Mouse (Mus musculus) MEL (cell line): ENCODE data around the gene Bag3. TPM values are rescaled to one million over a fixed set of nuclear protein-coding genes. Genes with fewer than 3 reads are reported as not detected.
"Not testable (repeated sequence)": the region's sequence is repeated elsewhere in the genome, so short reads cannot be mapped to it uniquely, and the experiment has no call there.

Experiments
- DNase-seq: peaks from one replicate; pipeline ENCODE4 v3.0.0; 2011; ENCODE audit warnings: low read depth, low spot score
- H3K27ac ChIP-seq: 2 replicates; pipeline ENCODE4 v1.5.1; 2012; ENCODE audit warnings: low read depth, mild to moderate bottlenecking, control low read depth, low read length, moderate library complexity; ENCODE audit not compliant: control insufficient read depth
- H3K27me3 ChIP-seq, 2 experiments: fragments of 150-350 bp in 1 of 2; sonication (generic) in 1 of 2; 2 replicates each; pipeline ENCODE4 v1.6.1; 2012; ENCODE audit warnings: low read length in 2 of 2, mild to moderate bottlenecking in 2 of 2, improper control_type of control experiment in 1 of 2, moderate library complexity in 1 of 2; ENCODE audit not compliant: insufficient read depth in 2 of 2, control insufficient read depth in 1 of 2
- H3K36me3 ChIP-seq, 2 experiments: 2 replicates each; pipeline ENCODE4 v1.6.1; 2012 to 2014; ENCODE audit warnings: low read length in 2 of 2, improper control_type of control experiment in 1 of 2, inconsistent platforms in 1 of 2, mild to moderate bottlenecking in 1 of 2; ENCODE audit not compliant: insufficient read depth in 2 of 2, control insufficient read depth in 1 of 2
- H3K4me1 ChIP-seq, 2 experiments: fragments of 150-350 bp in 1 of 2; sonication (generic) in 1 of 2; 2 replicates each; pipeline ENCODE4 v1.6.1; 2012; ENCODE audit warnings: low read length in 2 of 2, improper control_type of control experiment in 1 of 2, mild to moderate bottlenecking in 1 of 2; ENCODE audit not compliant: insufficient read depth in 2 of 2, control insufficient read depth in 1 of 2
- H3K4me3 ChIP-seq, 2 experiments: fragments of 150-350 bp in 1 of 2; sonication (generic) in 1 of 2; 2 replicates each; pipeline ENCODE4 v1.5.1; 2012; ENCODE audit warnings: low read depth in 2 of 2, low read length in 2 of 2, mild to moderate bottlenecking in 2 of 2, moderate library complexity in 2 of 2, control low read depth in 1 of 2, improper control_type of control experiment in 1 of 2; ENCODE audit not compliant: control insufficient read depth in 1 of 2, insufficient read depth in 1 of 2
- H3K79me2 ChIP-seq: 2 replicates; pipeline ENCODE4 v1.6.1; 2012; ENCODE audit warnings: mild to moderate bottlenecking, low read length, moderate library complexity; ENCODE audit not compliant: control insufficient read depth, poor library complexity, insufficient read depth
- H3K9ac ChIP-seq: 2 replicates; pipeline ENCODE4 v1.6.1; 2012; ENCODE audit warnings: low read depth, mild to moderate bottlenecking, control low read depth, low read length, moderate library complexity; ENCODE audit not compliant: control insufficient read depth, poor library complexity, severe bottlenecking
- H3K9me3 ChIP-seq: fragments of 150-350 bp; sonication (generic); replicated peaks from 2 replicates; pipeline ENCODE4 v1.6.1; 2012; ENCODE audit warnings: mild to moderate bottlenecking, low read length, improper control_type of control experiment, moderate library complexity; ENCODE audit not compliant: insufficient read depth
- CHD1 ChIP-seq: IDR thresholded peaks from 2 replicates; pipeline ENCODE4 v1.6.1; 2012; ENCODE audit warnings: low read depth, mild to moderate bottlenecking, inconsistent platforms, low read length, improper control_type of control experiment
- E2F4 ChIP-seq: IDR thresholded peaks from 2 replicates; pipeline ENCODE4 v1.6.1; 2011; ENCODE audit warnings: low read depth, low read length, improper control_type of control experiment, borderline replicate concordance
- ELF1 ChIP-seq: IDR thresholded peaks from 2 replicates; pipeline ENCODE4 v1.6.1; 2014; ENCODE audit warnings: low read depth, mild to moderate bottlenecking, inconsistent platforms, low read length, improper control_type of control experiment, moderate library complexity
- ETS1 ChIP-seq: IDR thresholded peaks from 2 replicates; pipeline ENCODE4 v1.6.1; 2012; ENCODE audit warnings: low read depth, mild to moderate bottlenecking, inconsistent platforms, low read length, improper control_type of control experiment, moderate library complexity
- GABPA ChIP-seq: IDR thresholded peaks from 2 replicates; pipeline ENCODE4 v1.6.1; 2012; ENCODE audit warnings: low read depth, mild to moderate bottlenecking, inconsistent platforms, low read length, improper control_type of control experiment, moderate library complexity
- HCFC1 ChIP-seq: IDR thresholded peaks from 2 replicates; pipeline ENCODE4 v1.6.1; 2012; ENCODE audit warnings: low read depth, mild to moderate bottlenecking, inconsistent platforms, low read length, improper control_type of control experiment, moderate library complexity
- JUND ChIP-seq: IDR thresholded peaks from 2 replicates; pipeline ENCODE4 v1.6.1; 2011; ENCODE audit warnings: low read depth, mild to moderate bottlenecking, improper control_type of control experiment, low read length
- KAT2A ChIP-seq: conservative IDR thresholded peaks from 2 replicates; pipeline ENCODE4 v1.6.1; 2012; ENCODE audit warnings: low read depth, low read length, improper control_type of control experiment, inconsistent platforms
- MAX ChIP-seq: IDR thresholded peaks from 2 replicates; pipeline ENCODE4 v1.6.1; 2011; ENCODE audit warnings: low read length, improper control_type of control experiment
- MXI1 ChIP-seq: IDR thresholded peaks from 2 replicates; pipeline ENCODE4 v1.6.1; 2011; ENCODE audit warnings: mild to moderate bottlenecking, low read depth, low read length, improper control_type of control experiment
- NELFE ChIP-seq: IDR thresholded peaks from 2 replicates; pipeline ENCODE4 v1.6.1; 2011; ENCODE audit warnings: low read depth, low read length, improper control_type of control experiment
- NRF1 ChIP-seq: IDR thresholded peaks from 2 replicates; pipeline ENCODE4 v1.6.1; 2014; ENCODE audit warnings: low read depth, mild to moderate bottlenecking, inconsistent platforms, low read length, improper control_type of control experiment, moderate library complexity; ENCODE audit not compliant: poor library complexity, insufficient read depth, severe bottlenecking
- POLR2A ChIP-seq, 2 experiments: IDR thresholded peaks; 2 replicates each; pipeline ENCODE4 v1.6.1; 2011 to 2012; ENCODE audit warnings: low read length in 2 of 2, mild to moderate bottlenecking in 2 of 2, control low read depth in 1 of 2, improper control_type of control experiment in 1 of 2, low read depth in 1 of 2, moderate library complexity in 1 of 2; ENCODE audit not compliant: control insufficient read depth in 1 of 2, insufficient read depth in 1 of 2, poor library complexity in 1 of 2
- POLR2AphosphoS2 ChIP-seq: IDR thresholded peaks from 2 replicates; pipeline ENCODE4 v1.6.1; 2011; ENCODE audit warnings: low read length, improper control_type of control experiment
- RAD21 ChIP-seq: IDR thresholded peaks from 2 replicates; pipeline ENCODE4 v1.6.1; 2011; ENCODE audit warnings: mild to moderate bottlenecking, low read depth, low read length, improper control_type of control experiment
- RCOR1 ChIP-seq: IDR thresholded peaks from 2 replicates; pipeline ENCODE4 v1.6.1; 2012; ENCODE audit warnings: low read depth, mild to moderate bottlenecking, inconsistent platforms, low read length, improper control_type of control experiment
- SMC3 ChIP-seq: IDR thresholded peaks from 2 replicates; pipeline ENCODE4 v1.6.1; 2011; ENCODE audit warnings: low read depth, low read length, improper control_type of control experiment
- TAL1 ChIP-seq: IDR thresholded peaks from 2 replicates; pipeline ENCODE4 v1.6.1; 2012; ENCODE audit warnings: mild to moderate bottlenecking, inconsistent platforms, low read length, moderate library complexity, mixed read lengths
- TBP ChIP-seq: IDR thresholded peaks from 2 replicates; pipeline ENCODE4 v1.8.0; 2011; ENCODE audit warnings: low read depth, low read length, improper control_type of control experiment
- TCF12 ChIP-seq: IDR thresholded peaks from 2 replicates; pipeline ENCODE4 v1.6.1; 2014; ENCODE audit warnings: low read depth, mild to moderate bottlenecking, inconsistent platforms, low read length, improper control_type of control experiment, moderate library complexity
- ZKSCAN1 ChIP-seq: IDR thresholded peaks from 2 replicates; pipeline ENCODE4 v1.6.1; 2012; ENCODE audit warnings: low read depth, mild to moderate bottlenecking, inconsistent platforms, low read length, improper control_type of control experiment, moderate library complexity
- polyA plus RNA-seq, 2 experiments: library from polyadenylated mRNA; stranded (reverse) in 1 of 2; unstranded in 1 of 2; fragments of >175 nt in 1 of 2; fragments of >200 nt in 1 of 2; gene quantifications; 2 replicates each; pipeline versions ENCODE4 v1.2.1 to v1.2.4; 2012; ENCODE audit warnings: low replicate concordance in 2 of 2, low read depth in 1 of 2; ENCODE audit not compliant: insufficient read length in 2 of 2, insufficient read depth in 1 of 2, missing spikeins in 1 of 2
- total RNA-seq: library from RNA; depleted of rRNA; stranded (reverse); fragments of 300-350 nt; gene quantifications from 2 replicates; pipeline ENCODE4 v1.2.3, GENCODE M21; 2012

Gene Bag3
- total and polyA plus RNA-seq, 3 experiments, result 5.1 to 13.4 TPM; not detected in 1

GRCm38 (mm10) chr7:128569987-128570656 is 46.7 kb downstream of the Bag3 start (continued):
- no peak for TF ChIP-seq SMC3
- no peak for TF ChIP-seq E2F4
- no peak for TF ChIP-seq HCFC1

DNA sequence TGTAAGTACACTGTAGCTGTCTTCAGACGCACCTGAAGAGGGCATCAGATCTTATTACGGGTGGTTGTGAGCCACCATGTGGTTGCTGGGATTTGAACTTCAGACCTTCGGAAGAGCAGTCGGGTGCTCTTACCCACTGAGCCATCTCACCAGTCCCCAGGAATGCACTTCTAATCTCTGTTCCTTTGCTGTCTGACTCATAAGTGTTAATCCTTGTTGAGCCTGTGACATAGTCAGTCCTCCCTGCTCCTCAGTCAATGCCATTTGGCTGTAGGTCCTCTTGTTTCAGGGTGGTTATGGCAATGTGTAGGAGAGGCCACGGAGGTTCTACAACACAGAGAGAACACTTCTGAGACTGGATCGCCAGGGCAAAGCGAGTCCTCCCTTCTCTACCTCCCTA is 47.2 kb downstream of the Bag3 start:
- H3K4me3 ChIP-seq, H3K36me3 ChIP-seq, H3K9me3 ChIP-seq, H3K4me1 ChIP-seq, H3K27ac ChIP-seq, H3K27me3 ChIP-seq, H3K9ac ChIP-seq, H3K79me2 ChIP-seq: not testable (repeated sequence)
- DNase-seq, result peak; percentile 67
- TF ChIP-seq TBP, result peak; percentile 98

DNA sequence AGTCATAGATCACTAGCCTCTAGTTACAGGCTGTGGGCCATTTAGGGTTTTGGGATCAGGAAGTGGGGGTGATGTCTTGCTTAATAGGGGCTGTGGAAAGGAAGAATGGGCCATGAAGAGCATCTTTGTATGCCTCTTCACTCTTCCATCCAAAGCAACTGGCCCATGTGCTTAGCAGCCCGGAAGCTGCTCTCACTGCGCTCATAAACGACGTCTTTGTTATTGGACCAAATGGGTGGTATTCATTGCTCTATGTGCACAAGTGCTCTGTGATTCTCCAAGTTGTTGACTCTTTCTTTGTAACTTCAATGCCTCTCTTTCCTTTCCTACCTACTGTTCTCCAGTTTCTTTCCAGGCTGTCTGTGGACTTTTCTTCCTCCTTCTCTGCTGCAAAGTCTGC is 48.6 kb downstream of the Bag3 start:
- H3K4me1 ChIP-seq, result peaks cover 0 to 9% of the 10 kb centered on the region in 2 experiments; a peak in 2 of 4 replicates
- no peak for TF ChIP-seq JUND
- TF ChIP-seq MAX, result no peak
- TF ChIP-seq ZKSCAN1, result no peak
- no peak for TF ChIP-seq MXI1
- no peak for TF ChIP-seq POLR2A (IDR thresholded peaks at IDR 0.05; ENCODE audit: control insufficient read depth in 1 of 2, insufficient read depth in 1 of 2, low read depth in 1 of 2, low read length in 2 of 2, poor library complexity in 1 of 2)
- TF ChIP-seq GABPA, result no peak
- no peak for TF ChIP-seq RCOR1
- TF ChIP-seq NRF1, result no peak
- TF ChIP-seq CHD1, result no peak
- TF ChIP-seq TAL1, result no peak
- no peak for TF ChIP-seq RAD21
- TF ChIP-seq TCF12, result no peak
- TF ChIP-seq KAT2A, result no peak
- TF ChIP-seq NELFE, result no peak
- no peak for TF ChIP-seq POLR2AphosphoS2
- no peak for TF ChIP-seq HCFC1
- no peak for TF ChIP-seq ETS1
- no peak for TF ChIP-seq ELF1
- no peak for TF ChIP-seq SMC3
- TF ChIP-seq E2F4, result no peak

More for the DNA sequence above, 48.6 kb downstream of the Bag3 start:
- Histone ChIP-seq H3K9me3 (no peaks in the 10 kb centered on the region), H3K27me3 (no peaks in the 10 kb centered on the region), H3K27ac (no peak overlapping the region), H3K79me2 (no peaks in the 10 kb centered on the region), H3K36me3 (peaks cover 0 to 8% of the 10 kb centered on the region in 2 experiments; a peak in 2 of 4 replicates), H3K9ac (no peak overlapping the region), H3K4me3 (no peak overlapping the region)
- no peak for DNase-seq
